Mouse (Mus musculus) CH12.LX (cell line): ENCODE data around the gene Klhl11. TPM values are rescaled to one million over a fixed set of nuclear protein-coding genes. Genes with fewer than 3 reads are reported as not detected.

Source experiments
- DNase-seq: peaks from one replicate; pipeline ENCODE4 v3.0.0-alpha.2; 2013; ENCODE audit errors: extremely low read depth
- H3K27ac ChIP-seq: 2 replicates; pipeline ENCODE4 v1.5.1; 2012; ENCODE audit warnings: low read depth, mild to moderate bottlenecking, control low read depth, moderate library complexity; ENCODE audit not compliant: insufficient read depth
- H3K27me3 ChIP-seq: replicated peaks from 2 replicates; pipeline ENCODE3; 2012; ENCODE audit warnings: inconsistent platforms
- H3K36me3 ChIP-seq, 2 experiments: replicated peaks in 1 of 2; 2 replicates each; pipeline versions ENCODE3 to v1.6.1; 2012; ENCODE audit warnings: inconsistent platforms in 1 of 2, low read length in 1 of 2, mild to moderate bottlenecking in 1 of 2, mixed read lengths in 1 of 2, moderate library complexity in 1 of 2; ENCODE audit not compliant: control insufficient read depth in 1 of 2, insufficient read depth in 1 of 2
- H3K4me1 ChIP-seq, 2 experiments: 2 replicates each; pipeline ENCODE4 v1.6.1; 2012; ENCODE audit warnings: inconsistent platforms in 1 of 2, moderate library complexity in 1 of 2; ENCODE audit not compliant: insufficient read depth in 2 of 2, control insufficient read depth in 1 of 2
- H3K4me2 ChIP-seq: 2 replicates; pipeline ENCODE4 v1.6.1; 2012; ENCODE audit warnings: low read depth, mild to moderate bottlenecking, control low read depth; ENCODE audit not compliant: poor library complexity, insufficient read depth, severe bottlenecking
- H3K4me3 ChIP-seq, 3 experiments: fragments of 150-350 bp in 1 of 3; sonication (generic) in 1 of 3; replicated peaks in 1 of 3; 2 replicates each; pipeline versions ENCODE3 to v1.5.1; 2011 to 2012; ENCODE audit warnings: low read depth in 2 of 3, low read length in 2 of 3, mild to moderate bottlenecking in 2 of 3, moderate library complexity in 2 of 3, control low read depth in 1 of 3, improper control_type of control experiment in 1 of 3, inconsistent platforms in 1 of 3, mixed read lengths in 1 of 3; ENCODE audit not compliant: poor library complexity in 1 of 3
- H3K79me2 ChIP-seq: replicated peaks from 2 replicates; pipeline ENCODE4 v1.6.1; 2012; ENCODE audit warnings: mild to moderate bottlenecking, moderate library complexity; ENCODE audit not compliant: control insufficient read depth, poor library complexity, insufficient read depth, severe bottlenecking; ENCODE audit errors: extremely low read depth
- H3K9ac ChIP-seq: 2 replicates; pipeline ENCODE4 v1.6.1; 2012; ENCODE audit warnings: low read depth, mild to moderate bottlenecking, control low read depth, moderate library complexity; ENCODE audit not compliant: insufficient read depth
- H3K9me3 ChIP-seq: replicated peaks from 2 replicates; pipeline ENCODE3; 2012; ENCODE audit warnings: low read length, inconsistent platforms, mixed read lengths
- CHD2 ChIP-seq: IDR thresholded peaks from 2 replicates; pipeline ENCODE4 v1.6.1; 2011; ENCODE audit warnings: low read length, improper control_type of control experiment
- CTCF ChIP-seq, 2 experiments: IDR thresholded peaks in 1 of 2; conservative IDR thresholded peaks in 1 of 2; 2 replicates each; pipeline ENCODE4 v1.5.1; 2011 to 2012; ENCODE audit warnings: low read depth in 2 of 2, low read length in 2 of 2, improper control_type of control experiment in 1 of 2, inconsistent platforms in 1 of 2, mild to moderate bottlenecking in 1 of 2, moderate library complexity in 1 of 2
- E2F4 ChIP-seq: IDR thresholded peaks from 2 replicates; pipeline ENCODE4 v1.6.1; 2011; ENCODE audit warnings: low read depth, low read length, improper control_type of control experiment; ENCODE audit not compliant: insufficient replicate concordance
- ELF1 ChIP-seq: IDR thresholded peaks from 2 replicates; pipeline ENCODE4 v1.6.1; 2014; ENCODE audit warnings: low read depth, mild to moderate bottlenecking, inconsistent platforms, low read length, improper control_type of control experiment
- ETS1 ChIP-seq: conservative IDR thresholded peaks from 2 replicates; pipeline ENCODE4 v1.6.1; 2012; ENCODE audit warnings: low read depth, mild to moderate bottlenecking, inconsistent platforms, low read length, improper control_type of control experiment, moderate library complexity
- GABPA ChIP-seq: IDR thresholded peaks from 2 replicates; pipeline ENCODE4 v1.6.1; 2012; ENCODE audit warnings: low read depth, low read length, improper control_type of control experiment, inconsistent platforms; ENCODE audit not compliant: insufficient replicate concordance
- HCFC1 ChIP-seq: IDR thresholded peaks from 2 replicates; pipeline ENCODE4 v1.6.1; 2012; ENCODE audit warnings: low read depth, mild to moderate bottlenecking, inconsistent platforms, low read length, improper control_type of control experiment
- JUN ChIP-seq: IDR thresholded peaks from 2 replicates; pipeline ENCODE4 v1.6.1; 2011; ENCODE audit warnings: low read depth, mild to moderate bottlenecking, low read length, improper control_type of control experiment, moderate library complexity; ENCODE audit not compliant: insufficient read depth
- MAX ChIP-seq: IDR thresholded peaks from 2 replicates; pipeline ENCODE4 v1.6.1; 2011; ENCODE audit warnings: low read length, improper control_type of control experiment
- MAZ ChIP-seq: IDR thresholded peaks from 2 replicates; pipeline ENCODE4 v1.6.1; 2012; ENCODE audit warnings: low read depth, mild to moderate bottlenecking, inconsistent platforms, low read length, improper control_type of control experiment, moderate library complexity
- MXI1 ChIP-seq: IDR thresholded peaks from 2 replicates; pipeline ENCODE4 v1.6.1; 2011; ENCODE audit warnings: mild to moderate bottlenecking, low read depth, low read length, improper control_type of control experiment
- PAX5 ChIP-seq: IDR thresholded peaks from 2 replicates; pipeline ENCODE4 v1.6.1; 2012; ENCODE audit warnings: low read length, inconsistent platforms, mixed read lengths
- POLR2AphosphoS2 ChIP-seq: IDR thresholded peaks from 2 replicates; pipeline ENCODE4 v1.6.1; 2011; ENCODE audit warnings: low read depth, low read length, improper control_type of control experiment
- RAD21 ChIP-seq: IDR thresholded peaks from 2 replicates; pipeline ENCODE4 v1.6.1; 2011; ENCODE audit warnings: low read depth, mild to moderate bottlenecking, low read length, improper control_type of control experiment, moderate library complexity
- RCOR1 ChIP-seq: conservative IDR thresholded peaks from 2 replicates; pipeline ENCODE4 v1.6.1; 2012; ENCODE audit warnings: low read depth, mild to moderate bottlenecking, inconsistent platforms, low read length, improper control_type of control experiment
- SIN3A ChIP-seq: IDR thresholded peaks from 2 replicates; pipeline ENCODE4 v1.6.1; 2012; ENCODE audit warnings: low read length, improper control_type of control experiment, inconsistent platforms
- SMC3 ChIP-seq: IDR thresholded peaks from 2 replicates; pipeline ENCODE4 v1.6.1; 2011; ENCODE audit warnings: low read depth, low read length, improper control_type of control experiment
- TBP ChIP-seq: conservative IDR thresholded peaks from 2 replicates; pipeline ENCODE4 v1.6.1; 2011; ENCODE audit warnings: low read depth, low read length, improper control_type of control experiment
- ZC3H11A ChIP-seq: IDR thresholded peaks from 2 replicates; pipeline ENCODE4 v1.6.1; 2012; ENCODE audit warnings: low read depth, mild to moderate bottlenecking, inconsistent platforms, low read length, improper control_type of control experiment
- dilution Hi-C: fragments of 300-500 bp; cut with MboI; formaldehyde crosslinking; loops from 2 replicates; pipeline ENCODE4 v1.14.3; 2020; ENCODE audit warnings: low sequenced_read_pairs; ENCODE audit not compliant: extremely low pct_unique_long_range_greater_than_20kb, extremely low pct_ligation_motif_present
- in situ Hi-C: fragments of 300-500 bp; cut with MboI; formaldehyde crosslinking; loops from 3 replicates; pipeline ENCODE4 v1.14.3; 2019; ENCODE audit warnings: low sequenced_read_pairs, low pct_ligation_motif_present, low pct_unique_long_range_greater_than_20kb, mixed read lengths
- polyA plus RNA-seq: library from polyadenylated mRNA; unstranded; fragments of >175 nt; gene quantifications from 2 replicates; pipeline ENCODE4 v1.2.1, GENCODE M21; 2012; ENCODE audit warnings: low read depth; ENCODE audit not compliant: insufficient read length
- total RNA-seq, 2 experiments: library from RNA; depleted of rRNA; stranded (reverse); fragments of 300-350 nt in 1 of 2; fragments of >200 nt in 1 of 2; gene quantifications; 2 replicates each; pipeline ENCODE4 v1.2.3; 2012 to 2014

Gene Klhl11
- total and polyA plus RNA-seq, 3 experiments = 9.8 to 19.5 (median 12.8) TPM

- no peaks in the 10 kb centered on the region for H3K79me2 ChIP-seq
- no peak overlapping the region for H3K4me2 ChIP-seq
- H3K27ac ChIP-seq = no peak overlapping the region
- no peak for DNase-seq
- peaks cover 0 to 7% of the 10 kb centered on the region in 2 experiments; a peak in 2 of 4 replicates for H3K4me1 ChIP-seq
- H3K9me3 ChIP-seq = no peaks in the 10 kb centered on the region
- dilution Hi-C loops = no loop called here
- no peak overlapping the region for H3K4me3 ChIP-seq
- in situ Hi-C loops = loop anchor here (5.0 kb wide), 1 partner anchor 44 kb away; the partner anchor contains the start of gene Klhl11
- no peak overlapping the region for H3K9ac ChIP-seq
- peaks cover 19 to 50% of the 10 kb centered on the region in 2 experiments for H3K36me3 ChIP-seq
- TF ChIP-seq SIN3A (no peak), HCFC1 (no peak), MAX (no peak), MAZ (no peak), CHD2 (no peak), MXI1 (no peak), GABPA (no peak), JUN (no peak), POLR2AphosphoS2 (no peak), PAX5 (no peak)
- no peaks in the 10 kb centered on the region for H3K27me3 ChIP-seq
Observed at GRCm38 (mm10) chr11:100428612-100429199, 43.8 kb downstream of the Klhl11 start.

GRCm38 (mm10) chr11:100426820-100427219, 45.7 kb downstream of the Klhl11 start:
- Histone ChIP-seq H3K79me2 (no peaks in the 10 kb centered on the region), H3K4me3 (no peak overlapping the region), H3K9ac (no peak overlapping the region), H3K4me1 (peaks cover 2 to 10% of the 10 kb centered on the region in 2 experiments; a peak in 2 of 4 replicates), H3K4me2 (no peak overlapping the region), H3K27ac (no peak overlapping the region), H3K27me3 (no peaks in the 10 kb centered on the region), H3K9me3 (no peaks in the 10 kb centered on the region), H3K36me3 (peaks cover 15 to 38% of the 10 kb centered on the region in 2 experiments)
- dilution Hi-C loops = no loop called here
- in situ Hi-C loops = loop anchor here (5.0 kb wide), 1 partner anchor 45 kb away; the partner anchor contains the start of gene Klhl11
- no peak for TF ChIP-seq CHD2
- no peak for TF ChIP-seq E2F4
- no peak for DNase-seq

DNA sequence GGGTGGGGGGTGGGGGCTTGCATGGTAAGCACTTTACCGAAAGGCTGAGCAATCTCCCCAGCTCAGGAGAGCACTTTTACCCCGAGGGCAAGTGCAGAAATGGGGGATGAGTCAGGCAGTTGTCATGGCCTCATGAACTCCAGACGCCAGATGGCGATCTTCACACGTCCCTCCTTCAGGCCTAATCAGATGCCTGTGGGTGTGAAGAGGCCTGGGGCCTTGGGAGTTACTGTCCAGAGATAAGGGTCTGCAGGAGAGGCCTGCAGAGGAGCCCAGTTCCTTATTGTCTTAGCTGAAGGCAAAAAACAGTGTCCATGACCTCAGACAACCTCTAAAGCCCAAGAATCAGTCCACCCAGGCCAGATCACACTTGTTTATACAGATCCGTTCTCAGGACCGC, 46.7 kb downstream of the Klhl11 start:
- no peak overlapping the region for H3K4me2 ChIP-seq
- no peaks in the 10 kb centered on the region for H3K9me3 ChIP-seq
- in situ Hi-C loops = loop anchor here (5.0 kb wide), 1 partner anchor 46 kb away; the partner anchor contains the start of gene Klhl11
- peaks cover 2% of the 10 kb centered on the region for H3K27me3 ChIP-seq
- peak; percentile 79 for TF ChIP-seq SMC3
- peak; percentile 2; the same call in 1 of the 2 replicates for TF ChIP-seq ZC3H11A
- no peak for TF ChIP-seq PAX5
- TF ChIP-seq CTCF (conservative IDR thresholded peaks at IDR 0.05 in 1 of 2, IDR thresholded peaks at IDR 0.05 in 1 of 2; ENCODE audit: low read depth in 2 of 2, low read length in 2 of 2) = peak; percentile 40 to 89
- TF ChIP-seq TBP = no peak
- TF ChIP-seq ELF1 = no peak
- TF ChIP-seq ETS1 = no peak
- no peak for TF ChIP-seq RCOR1
- TF ChIP-seq RAD21 = peak; percentile 88
- peaks cover 2 to 10% of the 10 kb centered on the region in 2 experiments; a peak in 2 of 4 replicates for H3K4me1 ChIP-seq
- no peak overlapping the region for H3K27ac ChIP-seq
- H3K4me3 ChIP-seq = no peak overlapping the region
- H3K9ac ChIP-seq = no peak overlapping the region
- dilution Hi-C loops = no loop called here
- peak; percentile 77 for DNase-seq
- H3K36me3 ChIP-seq = peaks cover 12 to 31% of the 10 kb centered on the region in 2 experiments
- no peaks in the 10 kb centered on the region for H3K79me2 ChIP-seq
